Mouse (Mus musculus) lung, adult 2 months (tissue): ENCODE measurements at regions not wholly inside any gene's neighbourhood (a gene's known extent, or its start where the extent isn't known, plus 50 kb on each side); places are given as distances from the start of the nearest gene placed in this dataset.

Experiments used
- CTCF ChIP-seq: fragments of 200-500 bp; IDR thresholded peaks from 2 replicates; pipeline ENCODE4 v1.5.1; 2011; ENCODE audit warnings: mild to moderate bottlenecking, low read length, control low read depth; ENCODE audit not compliant: insufficient read depth
- POLR2A ChIP-seq: fragments of 200-500 bp; IDR thresholded peaks from 2 replicates; pipeline ENCODE4 v1.6.1; 2011; ENCODE audit warnings: low read depth, mild to moderate bottlenecking, control low read depth, low read length, borderline replicate concordance; ENCODE audit errors: extremely low read depth

GRCm38 (mm10) chr3:68794380-68795014 lies 74.9 kb upstream of the 1110032F04Rik start:
- TF ChIP-seq CTCF (no peak), POLR2A (no peak)
